Mouse (Mus musculus) bone marrow, adult 2 months (tissue): ENCODE results near the gene Zfand2b.
A peak's percentile ranks its signal among the peaks of the same experiment; 100 is the strongest.

ENCODE experiments used
- CTCF ChIP-seq: fragments of 200-500 bp; IDR thresholded peaks from 2 replicates; pipeline ENCODE4 v1.5.1; 2011; ENCODE audit warnings: low read length, control low read depth; ENCODE audit not compliant: control insufficient read depth, insufficient read depth
- POLR2A ChIP-seq: fragments of 200-500 bp; IDR thresholded peaks from 2 replicates; pipeline ENCODE4 v1.6.1; 2011; ENCODE audit warnings: low read depth, mild to moderate bottlenecking, control low read depth, low read length, borderline replicate concordance; ENCODE audit not compliant: control insufficient read depth

GRCm38 (mm10) chr1:75219078-75219477 is 50.6 kb downstream of the Zfand2b start:
- peak; percentile 44 for TF ChIP-seq CTCF
- TF ChIP-seq POLR2A = peak; percentile 100
